Mouse (Mus musculus) testis, adult 2 months (tissue): ENCODE results near the gene Efcab5.

Source experiments
- CTCF ChIP-seq: fragments of 200-500 bp; IDR thresholded peaks from 2 replicates; pipeline ENCODE4 v1.5.1; 2012; ENCODE audit warnings: low read depth, mild to moderate bottlenecking, inconsistent platforms, low read length, moderate library complexity; ENCODE audit not compliant: control insufficient read depth, insufficient read depth, insufficient replicate concordance
- POLR2A ChIP-seq: fragments of 200-500 bp; IDR thresholded peaks from 2 replicates; pipeline ENCODE4 v1.6.1; 2012; ENCODE audit warnings: low read depth, mild to moderate bottlenecking, inconsistent platforms, low read length, moderate library complexity; ENCODE audit not compliant: control insufficient read depth

- TF ChIP-seq CTCF (no peak), POLR2A (no peak)
Measured at GRCm38 (mm10) chr11:77188868-77189267, at the start of gene Efcab5.
